Mouse (Mus musculus) erythroblast, embryonic 14.5 days (primary cell): ENCODE data around the gene Coro2b. TPM values are rescaled to one million over a fixed set of nuclear protein-coding genes. Genes with fewer than 3 reads are reported as not detected.

ENCODE experiments used
- H3K27me3 ChIP-seq: 2 replicates; pipeline ENCODE4 v1.6.1; 2012; ENCODE audit warnings: inconsistent platforms; ENCODE audit not compliant: control insufficient read depth
- H3K36me3 ChIP-seq: 2 replicates; pipeline ENCODE4 v1.6.1; 2012; ENCODE audit warnings: mild to moderate bottlenecking, inconsistent platforms; ENCODE audit not compliant: control insufficient read depth
- H3K4me1 ChIP-seq: 2 replicates; pipeline ENCODE4 v1.6.1; 2012; ENCODE audit warnings: inconsistent platforms; ENCODE audit not compliant: control insufficient read depth
- H3K4me3 ChIP-seq: replicated peaks from 2 replicates; pipeline ENCODE3; 2012; ENCODE audit warnings: moderate library complexity, mild to moderate bottlenecking, inconsistent platforms
- H3K9me3 ChIP-seq: 2 replicates; pipeline ENCODE4 v1.6.1; 2012; ENCODE audit warnings: low read length, inconsistent platforms, mixed read lengths; ENCODE audit not compliant: control insufficient read depth
- GATA1 ChIP-seq: IDR thresholded peaks from 2 replicates; pipeline ENCODE4 v1.6.1; 2012; ENCODE audit warnings: low read length, inconsistent platforms, mixed read lengths
- TAL1 ChIP-seq: IDR thresholded peaks from 3 replicates; pipeline ENCODE4 v1.6.1; 2012; ENCODE audit warnings: low read length, inconsistent platforms, mixed read lengths
- polyA plus RNA-seq: library from polyadenylated mRNA; stranded (reverse); fragments of >175 nt; gene quantifications from 2 replicates; pipeline ENCODE4 v1.2.3, GENCODE M21; 2012

The Coro2b gene
- polyA plus RNA-seq, 1 experiment: not detected

GRCm38 (mm10) chr9:62532876-62533275, 4.0 kb downstream of the Coro2b start:
- Histone ChIP-seq H3K4me3 (no peak overlapping the region), H3K27me3 (peaks cover 29% of the 10 kb centered on the region), H3K9me3 (no peaks in the 10 kb centered on the region), H3K36me3 (no peaks in the 10 kb centered on the region), H3K4me1 (no peaks in the 10 kb centered on the region)
- TF ChIP-seq GATA1 (no peak), TAL1 (no peak)

DNA sequence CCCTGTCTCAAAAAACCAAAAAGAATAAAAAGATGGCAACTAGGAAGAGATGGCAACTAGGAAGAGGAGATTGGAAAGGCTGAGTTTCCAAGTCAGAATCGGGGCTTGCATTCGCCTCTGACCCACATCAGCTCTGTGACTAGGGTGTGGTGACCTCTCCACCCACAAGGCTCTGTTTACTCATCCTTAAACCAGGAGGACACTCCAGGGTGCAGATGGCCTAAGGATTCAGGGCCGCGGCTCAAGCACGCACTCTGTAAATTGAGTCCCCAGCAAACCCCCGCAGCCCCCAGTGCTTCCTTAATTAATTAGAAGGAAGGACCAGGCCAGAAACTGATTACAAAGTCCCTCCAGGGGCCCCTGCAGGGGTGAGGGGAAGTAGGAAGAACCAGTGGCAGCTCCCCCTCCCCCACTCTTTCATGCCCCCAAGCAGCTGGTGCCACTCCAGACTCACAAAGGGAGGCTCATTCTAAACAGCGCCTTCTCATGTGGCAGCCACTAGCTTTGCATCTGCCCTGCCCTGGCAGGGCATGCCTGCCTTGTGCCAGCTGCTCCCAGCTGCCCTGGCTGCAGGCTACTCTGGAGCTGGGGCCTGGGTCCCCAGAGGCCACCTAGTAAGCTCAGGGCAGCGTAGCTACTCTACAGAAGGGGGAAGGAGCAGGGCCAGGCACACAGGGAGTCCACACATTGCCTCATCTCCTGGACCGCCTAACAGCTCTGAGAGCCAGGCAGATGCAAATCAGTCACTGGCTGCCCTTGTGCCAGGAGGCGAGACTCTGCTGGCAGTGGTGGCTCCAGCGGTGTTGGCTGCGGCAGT, 5.2 kb downstream of the Coro2b start:
- Histone ChIP-seq H3K4me1 (no peaks in the 10 kb centered on the region), H3K9me3 (no peaks in the 10 kb centered on the region), H3K36me3 (no peaks in the 10 kb centered on the region), H3K27me3 (peaks cover 19% of the 10 kb centered on the region), H3K4me3 (no peak overlapping the region)
- TF ChIP-seq GATA1: no peak
- TF ChIP-seq TAL1: no peak

DNA sequence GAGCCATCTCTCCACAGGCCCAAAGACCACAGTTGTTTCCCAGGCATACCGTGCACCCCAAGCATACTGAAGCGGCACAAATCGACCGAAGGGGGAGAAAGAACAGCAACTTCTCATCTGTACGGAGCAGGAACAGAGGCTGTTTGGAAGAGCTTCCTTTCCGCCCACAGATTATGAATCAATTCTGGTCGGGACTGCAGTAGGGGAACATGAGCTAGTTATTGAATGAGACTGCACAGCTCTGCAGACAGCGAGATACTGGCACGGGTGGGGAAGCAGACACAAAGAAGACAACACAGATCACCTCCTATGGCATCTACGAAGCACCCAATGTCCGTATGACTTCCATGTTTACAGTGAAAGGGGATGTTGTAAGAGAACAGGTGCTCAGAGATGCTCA, 8.3 kb downstream of the Coro2b start:
- TF ChIP-seq TAL1 (no peak), GATA1 (no peak)

DNA sequence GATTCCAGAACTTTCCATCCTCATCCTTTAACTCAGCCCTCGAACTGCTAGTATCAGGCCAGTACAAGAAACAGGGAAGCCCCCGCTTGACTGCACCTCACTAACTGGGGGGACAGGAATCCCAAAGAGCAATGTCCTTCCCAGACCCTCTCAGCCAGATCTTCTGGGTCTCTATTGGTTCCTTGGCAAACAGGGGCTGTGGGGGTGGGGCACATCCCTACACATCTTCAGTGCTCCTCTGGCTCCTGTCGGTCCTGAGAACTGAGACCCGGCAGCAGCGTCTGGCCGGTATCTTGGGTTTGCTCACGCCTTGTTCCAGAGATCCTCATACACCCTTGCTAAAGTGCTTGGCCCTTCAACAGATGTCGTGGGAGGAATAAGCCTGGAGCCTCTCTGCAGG, 10.0 kb downstream of the Coro2b start:
- H3K27me3 ChIP-seq: peaks cover 16% of the 10 kb centered on the region

More for the DNA sequence above, 8.3 kb downstream of the Coro2b start:
- no peaks in the 10 kb centered on the region for H3K36me3 ChIP-seq
- no peak overlapping the region for H3K4me3 ChIP-seq
- H3K27me3 ChIP-seq: peaks cover 1% of the 10 kb centered on the region; the same call in 1 of the 2 replicates
- no peaks in the 10 kb centered on the region for H3K4me1 ChIP-seq
- no peaks in the 10 kb centered on the region for H3K9me3 ChIP-seq

DNA sequence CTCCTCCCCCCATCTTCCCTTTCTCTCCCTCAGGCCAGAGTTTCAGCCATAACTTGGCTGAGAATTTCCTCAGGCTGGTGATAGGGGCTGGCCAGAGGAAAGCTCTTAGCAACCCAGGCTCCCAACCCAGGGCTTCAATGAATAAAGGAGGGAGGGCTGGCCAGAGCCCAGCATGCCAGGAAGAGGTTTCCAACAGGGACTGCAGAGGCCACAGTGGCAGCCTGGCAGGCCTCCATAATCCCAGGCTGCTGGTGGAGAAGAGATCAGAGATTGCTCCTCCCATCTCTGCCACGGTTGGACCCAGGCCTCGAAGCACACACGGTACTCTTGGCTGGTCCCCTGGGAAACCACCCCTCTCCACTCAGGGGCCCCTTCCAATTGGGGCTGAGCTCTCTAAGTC, 10.4 kb downstream of the Coro2b start:
- TF ChIP-seq TAL1 (no peak), GATA1 (no peak)
- H3K4me3 ChIP-seq: no peak overlapping the region
- peaks cover 16% of the 10 kb centered on the region for H3K27me3 ChIP-seq
- no peaks in the 10 kb centered on the region for H3K36me3 ChIP-seq
- no peaks in the 10 kb centered on the region for H3K9me3 ChIP-seq
- H3K4me1 ChIP-seq: no peaks in the 10 kb centered on the region

More for the DNA sequence above, 10.0 kb downstream of the Coro2b start:
- no peaks in the 10 kb centered on the region for H3K9me3 ChIP-seq
- TF ChIP-seq GATA1: no peak
- no peak for TF ChIP-seq TAL1
- no peaks in the 10 kb centered on the region for H3K4me1 ChIP-seq
- H3K36me3 ChIP-seq: no peaks in the 10 kb centered on the region
- no peak overlapping the region for H3K4me3 ChIP-seq

DNA sequence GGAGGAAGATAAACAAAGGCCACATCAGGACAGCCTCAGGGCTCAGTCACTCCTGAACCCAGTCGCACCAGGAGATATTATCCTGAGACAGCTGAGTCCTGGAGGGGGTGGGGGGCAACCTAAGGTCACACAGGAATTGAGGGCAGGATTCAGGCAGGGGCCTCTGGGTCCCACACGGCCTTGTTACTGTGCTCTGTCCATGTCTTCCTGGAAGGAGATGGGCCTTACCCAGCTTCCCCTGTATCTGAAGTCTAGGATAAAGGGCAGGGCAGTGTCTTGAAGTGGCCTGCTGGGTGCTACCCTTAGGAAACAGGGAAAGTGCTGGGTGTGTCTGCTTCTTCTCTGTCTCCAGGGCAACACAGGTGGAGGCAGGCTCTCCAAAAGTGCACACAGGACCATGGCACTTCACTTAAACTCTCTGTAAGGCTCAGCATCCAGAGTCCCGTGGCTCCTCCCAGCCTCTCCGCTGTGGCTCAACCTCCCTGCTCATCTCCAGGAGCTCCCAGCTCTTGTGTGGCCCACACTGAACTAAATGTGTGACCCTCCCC, 12.0 kb downstream of the Coro2b start:
- peaks cover 16% of the 10 kb centered on the region for H3K27me3 ChIP-seq
- no peak for TF ChIP-seq TAL1
- no peak for TF ChIP-seq GATA1
- H3K9me3 ChIP-seq: no peaks in the 10 kb centered on the region
- H3K36me3 ChIP-seq: no peaks in the 10 kb centered on the region
- H3K4me3 ChIP-seq: no peak overlapping the region
- H3K4me1 ChIP-seq: no peaks in the 10 kb centered on the region

DNA sequence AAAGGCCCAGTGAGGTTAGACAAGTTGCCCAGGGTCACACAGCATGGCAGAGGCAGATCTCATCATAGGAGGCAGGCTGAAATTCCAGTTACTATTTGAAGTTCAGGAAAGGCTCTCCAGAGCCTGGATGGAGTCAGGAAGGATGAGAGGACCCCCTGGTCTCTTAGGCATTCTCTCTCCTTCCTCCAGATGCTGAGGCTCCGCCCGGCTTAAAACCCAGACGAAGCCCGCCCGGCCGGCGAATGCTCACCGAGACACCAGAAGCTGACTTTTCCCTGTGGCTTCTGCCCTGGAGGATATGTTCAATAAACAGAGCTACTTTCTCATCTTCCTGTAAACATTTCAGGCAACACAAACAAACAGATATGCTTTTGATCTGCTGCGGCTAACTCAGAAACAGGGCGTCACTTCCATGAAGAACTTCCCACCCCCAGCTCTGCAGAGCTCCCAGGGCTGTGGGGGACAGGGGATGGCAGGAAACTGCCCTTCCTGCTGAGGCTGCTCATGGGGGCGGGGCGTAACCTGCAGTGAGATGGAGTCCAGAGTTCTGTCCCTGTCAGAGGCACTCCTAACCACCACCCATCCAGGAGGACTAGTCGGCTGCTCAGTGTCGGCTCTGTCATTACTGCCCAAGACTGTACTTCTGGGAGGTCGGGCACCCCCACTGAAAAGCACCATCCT, 13.9 kb downstream of the Coro2b start:
- TF ChIP-seq GATA1 (no peak), TAL1 (no peak)
- H3K27me3 ChIP-seq: peaks cover 16% of the 10 kb centered on the region
- H3K9me3 ChIP-seq: no peaks in the 10 kb centered on the region
- H3K4me3 ChIP-seq: no peak overlapping the region
- no peaks in the 10 kb centered on the region for H3K36me3 ChIP-seq
- H3K4me1 ChIP-seq: no peaks in the 10 kb centered on the region

DNA sequence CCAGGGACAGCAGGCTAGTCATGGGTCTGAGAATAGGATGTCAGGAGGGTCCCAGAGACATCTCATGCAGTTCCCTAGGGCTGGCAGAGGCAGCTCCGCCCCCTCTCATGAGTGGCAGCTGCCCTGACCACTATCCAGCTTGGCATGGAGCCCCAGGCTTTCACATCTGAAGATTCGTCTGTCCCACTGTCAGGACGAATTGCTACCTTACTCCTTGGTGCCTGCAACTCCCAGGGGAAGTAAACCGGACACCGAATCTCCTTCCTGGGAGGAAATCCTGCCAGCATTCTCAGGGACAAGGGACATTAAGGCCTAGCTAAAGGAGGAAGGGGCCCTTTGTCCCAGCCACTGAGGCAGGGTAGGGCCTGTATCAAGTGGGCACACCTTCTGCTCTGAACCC, 14.6 kb downstream of the Coro2b start:
- peaks cover 16% of the 10 kb centered on the region for H3K27me3 ChIP-seq

GRCm38 (mm10) chr9:62521541-62521940, 15.3 kb downstream of the Coro2b start:
- peaks cover 16% of the 10 kb centered on the region for H3K27me3 ChIP-seq
- TF ChIP-seq TAL1: no peak
- no peak for TF ChIP-seq GATA1
- no peak overlapping the region for H3K4me3 ChIP-seq
- no peaks in the 10 kb centered on the region for H3K4me1 ChIP-seq
- H3K36me3 ChIP-seq: no peaks in the 10 kb centered on the region
- H3K9me3 ChIP-seq: no peaks in the 10 kb centered on the region

More for the DNA sequence above, 14.6 kb downstream of the Coro2b start:
- no peak overlapping the region for H3K4me3 ChIP-seq
- TF ChIP-seq GATA1: no peak
- no peaks in the 10 kb centered on the region for H3K9me3 ChIP-seq
- no peaks in the 10 kb centered on the region for H3K36me3 ChIP-seq
- H3K4me1 ChIP-seq: no peaks in the 10 kb centered on the region
